Mouse (Mus musculus) spleen, adult 2 months (tissue): Measurements from ENCODE around the gene Lgmn. TPM values are rescaled to one million over a fixed set of nuclear protein-coding genes. Genes with fewer than 3 reads are reported as not detected.

Source experiments
- DNase-seq, 2 experiments: peaks; one replicate each; pipeline versions ENCODE4 v3.0.0 to v3.0.0-alpha.2; 2012 to 2021; ENCODE audit warnings: low spot score in 2 of 2, low read depth in 1 of 2
- H3K27ac ChIP-seq: fragments of 200-500 bp; 2 replicates; pipeline ENCODE4 v1.5.1; 2012; ENCODE audit warnings: low read length, inconsistent platforms; ENCODE audit not compliant: insufficient read depth
- H3K27me3 ChIP-seq: fragments of 200-500 bp; 2 replicates; pipeline ENCODE4 v1.6.1; 2012; ENCODE audit warnings: mild to moderate bottlenecking, moderate library complexity, low read length, inconsistent platforms; ENCODE audit not compliant: control insufficient read depth, insufficient read depth
- H3K36me3 ChIP-seq: fragments of 200-500 bp; 2 replicates; pipeline ENCODE4 v1.6.1; 2012; ENCODE audit warnings: mild to moderate bottlenecking, low read length, inconsistent platforms; ENCODE audit not compliant: control insufficient read depth, insufficient read depth
- H3K4me1 ChIP-seq: fragments of 200-500 bp; 2 replicates; pipeline ENCODE4 v1.6.1; 2011; ENCODE audit warnings: inconsistent platforms; ENCODE audit not compliant: control insufficient read depth, insufficient read depth, insufficient read length
- H3K4me3 ChIP-seq: fragments of 200-500 bp; 2 replicates; pipeline ENCODE4 v1.5.1; 2011; ENCODE audit warnings: mild to moderate bottlenecking, inconsistent platforms; ENCODE audit not compliant: insufficient read depth, insufficient read length; ENCODE audit errors: extremely low read depth
- CTCF ChIP-seq: fragments of 200-500 bp; IDR thresholded peaks from 2 replicates; pipeline ENCODE4 v1.5.1; 2011; ENCODE audit warnings: mild to moderate bottlenecking, inconsistent platforms; ENCODE audit not compliant: insufficient read depth, insufficient read length, insufficient replicate concordance; ENCODE audit errors: extremely low read depth
- POLR2A ChIP-seq: fragments of 200-500 bp; IDR thresholded peaks from 2 replicates; pipeline ENCODE4 v1.6.1; 2011; ENCODE audit warnings: low read depth, low read length, inconsistent platforms
- WGBS: fragments of 180-500 bp; shearing (Covaris S2); methylation state at CpG from one replicate; pipeline ENCODE4 v1.1.7; 2018; 5-methylcytosine and 5-hydroxymethylcytosine counted together
- polyA plus RNA-seq: library from polyadenylated mRNA; depleted of rRNA; stranded (reverse); fragments of >200 nt; gene quantifications from 2 replicates; pipeline ENCODE4 v1.2.3, GENCODE M21; 2012

The Lgmn gene
- polyA plus RNA-seq, 1 experiment: 111 TPM

DNA sequence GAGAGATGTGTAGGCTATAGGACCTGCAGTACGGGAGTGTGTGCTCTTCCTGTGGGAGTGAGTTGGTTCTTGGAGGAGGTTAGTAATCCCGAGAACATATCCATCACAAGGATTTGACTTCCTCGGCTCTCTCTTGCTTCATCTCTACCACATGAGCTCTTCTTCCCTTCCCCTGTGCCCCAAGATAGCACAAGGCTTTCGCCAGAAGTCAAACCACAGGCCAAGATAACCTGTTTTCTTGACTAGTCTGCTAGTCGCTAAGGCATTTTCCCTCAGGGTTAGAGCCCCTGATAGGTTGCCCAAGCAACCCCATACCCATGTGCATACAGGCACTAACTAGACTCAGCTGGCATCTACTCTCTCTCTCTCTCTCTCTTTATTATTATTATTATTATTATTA lies 4.1 kb upstream of the Lgmn start:
- Histone ChIP-seq H3K36me3 (no peaks in the 10 kb centered on the region), H3K4me1 (peaks cover 10% of the 10 kb centered on the region; the same call in 1 of the 2 replicates), H3K27me3 (no peaks in the 10 kb centered on the region), H3K27ac (no peak overlapping the region), H3K4me3 (no peak overlapping the region)
- 69% methylated on average over 5 of the region's 5 CpGs for WGBS
- TF ChIP-seq CTCF (no peak), POLR2A (no peak)
- no peak for DNase-seq

DNA sequence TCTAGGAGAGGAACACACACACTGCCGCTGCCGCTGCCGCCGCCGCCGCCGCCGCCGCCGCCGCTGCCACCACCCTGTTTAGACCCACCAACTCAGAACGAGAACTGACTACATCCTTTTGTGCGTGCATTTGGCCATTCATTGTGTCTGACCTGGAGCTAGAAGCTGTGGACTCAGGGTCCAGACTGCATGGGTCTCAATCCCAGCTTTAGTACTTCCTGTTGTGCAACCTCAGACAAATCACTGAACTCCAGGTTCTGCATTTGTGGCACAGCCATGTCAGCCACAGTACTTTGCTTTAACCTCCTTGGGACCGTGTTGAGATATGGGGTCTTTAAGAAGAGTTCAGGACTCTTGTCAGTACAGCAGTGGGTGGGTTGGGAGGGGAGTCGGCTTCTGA lies 3.0 kb upstream of the Lgmn start:
- TF ChIP-seq CTCF: no peak
- no peak for TF ChIP-seq POLR2A
- H3K4me1 ChIP-seq: peaks cover 9% of the 10 kb centered on the region; the same call in 1 of the 2 replicates
- no peaks in the 10 kb centered on the region for H3K36me3 ChIP-seq
- DNase-seq: no peak
- H3K27ac ChIP-seq: no peak overlapping the region
- WGBS: 87% methylated on average over 15 of the region's 15 CpGs
- H3K27me3 ChIP-seq: no peaks in the 10 kb centered on the region
- no peak overlapping the region for H3K4me3 ChIP-seq

DNA sequence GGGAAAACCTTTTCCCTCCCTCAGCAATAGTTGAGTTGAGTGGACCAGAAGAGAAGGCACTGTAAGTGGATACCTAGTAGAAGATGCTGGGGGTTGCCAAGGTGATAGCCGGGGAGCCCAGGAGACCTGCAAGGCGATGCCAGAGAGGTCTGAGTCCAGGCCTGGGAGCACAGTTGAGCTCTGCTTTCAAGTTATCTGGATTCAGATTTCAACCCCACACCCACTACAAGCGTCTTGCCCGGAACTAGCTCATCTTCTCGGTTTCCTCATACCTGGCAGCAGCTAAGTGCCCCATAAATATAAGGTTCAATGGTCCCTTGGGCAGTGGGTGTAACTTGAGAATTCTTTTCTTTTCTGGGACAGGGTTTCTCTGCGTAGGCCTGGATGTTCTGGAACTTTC lies 1.5 kb upstream of the Lgmn start:
- TF ChIP-seq POLR2A (no peak), CTCF (no peak)
- WGBS: 96% methylated on average over 6 of the region's 6 CpGs
- no peak overlapping the region for H3K4me3 ChIP-seq
- no peak overlapping the region for H3K27ac ChIP-seq
- no peak for DNase-seq
- H3K36me3 ChIP-seq: no peaks in the 10 kb centered on the region
- peaks cover 11% of the 10 kb centered on the region; the same call in 1 of the 2 replicates for H3K4me1 ChIP-seq
- no peaks in the 10 kb centered on the region for H3K27me3 ChIP-seq

DNA sequence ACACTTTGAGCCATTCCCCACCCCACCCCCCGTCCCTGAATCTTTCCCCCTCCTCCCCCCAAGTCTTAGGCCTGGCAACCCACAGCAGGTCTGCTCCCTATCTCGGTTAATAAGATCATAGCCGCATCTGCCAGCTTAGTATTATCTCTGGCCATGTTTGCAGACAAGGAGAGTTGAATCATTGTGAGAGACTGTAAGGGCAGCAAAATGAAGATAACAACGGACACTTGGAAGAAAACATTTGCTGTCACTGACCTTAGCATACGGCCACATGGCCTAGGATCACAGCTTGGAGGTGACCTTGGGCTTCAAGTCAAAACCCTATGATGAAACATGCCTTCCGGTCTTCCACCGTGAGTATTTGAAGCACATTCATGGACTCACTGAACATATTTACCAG lies 938 bp upstream of the Lgmn start:
- Histone ChIP-seq H3K27ac (no peak overlapping the region), H3K4me1 (peaks cover 11% of the 10 kb centered on the region; the same call in 1 of the 2 replicates), H3K27me3 (no peaks in the 10 kb centered on the region), H3K36me3 (no peaks in the 10 kb centered on the region), H3K4me3 (no peak overlapping the region)
- no peak for TF ChIP-seq CTCF
- TF ChIP-seq POLR2A: no peak
- WGBS: 80% methylated on average over 7 of the region's 7 CpGs
- DNase-seq: no peak

DNA sequence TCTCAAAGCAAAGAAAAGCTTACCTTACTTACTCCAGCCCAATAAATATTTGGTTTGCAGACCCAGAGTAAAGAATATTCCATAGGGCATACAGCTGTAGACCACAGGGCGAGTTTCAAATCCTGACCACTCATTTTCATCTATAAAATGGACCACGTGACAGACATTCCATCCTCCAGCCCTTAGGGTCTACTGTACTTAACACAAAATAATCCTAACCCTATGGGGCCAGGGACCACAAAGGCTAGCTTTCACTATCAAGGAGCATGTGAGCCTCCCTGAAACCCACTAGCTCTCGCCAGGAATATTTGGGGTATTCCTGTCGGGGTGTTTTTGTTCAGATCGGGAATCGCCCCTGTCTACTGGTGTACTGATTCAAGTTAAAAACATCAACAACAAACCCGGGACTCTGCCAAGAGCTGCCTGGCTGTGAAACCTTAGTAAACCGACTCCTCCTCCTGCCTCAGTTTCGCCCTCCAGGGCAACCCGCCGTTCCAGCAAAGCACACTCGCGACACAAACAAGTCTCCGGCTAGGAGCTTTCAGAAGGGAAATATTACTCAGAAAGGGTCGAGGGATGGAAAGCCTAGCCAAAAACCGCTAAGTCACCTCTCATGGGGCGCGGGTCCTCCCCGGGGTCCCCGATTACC lies 506 bp downstream of the Lgmn start:
- peaks cover 9% of the 10 kb centered on the region; the same call in 1 of the 2 replicates for H3K4me1 ChIP-seq
- H3K4me3 ChIP-seq: peak overlapping the region; percentile 73
- 4% methylated on average over 20 of the region's 20 CpGs for WGBS
- H3K36me3 ChIP-seq: no peaks in the 10 kb centered on the region
- peak overlapping the region; percentile 53 for H3K27ac ChIP-seq
- no peak for DNase-seq
- H3K27me3 ChIP-seq: no peaks in the 10 kb centered on the region
- no peak for TF ChIP-seq POLR2A
- TF ChIP-seq CTCF: no peak

DNA sequence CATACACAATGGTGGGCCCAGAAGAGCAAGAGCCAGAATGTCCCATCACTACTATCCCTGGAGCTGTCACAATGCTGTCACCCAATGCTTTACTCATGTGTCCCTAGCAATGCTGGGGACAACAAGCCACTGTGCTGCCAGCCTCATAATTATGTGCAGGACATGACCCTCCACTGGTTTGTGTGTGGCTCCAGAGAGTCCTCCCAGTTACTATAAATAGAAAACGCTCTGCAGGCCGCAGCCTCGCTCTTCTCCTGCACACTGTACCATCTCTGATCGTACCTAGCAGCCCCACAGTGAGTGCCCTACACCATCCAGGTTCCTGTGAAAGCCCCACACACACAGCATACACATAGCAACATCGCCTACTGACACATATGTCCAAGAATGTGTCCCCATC lies 1.7 kb downstream of the Lgmn start:
- Histone ChIP-seq H3K4me1 (peaks cover 9% of the 10 kb centered on the region; the same call in 1 of the 2 replicates), H3K36me3 (0 out of 2 replicates have a peak, but pooled peaks cover 2% of the 10 kb centered on the region), H3K4me3 (peak overlapping the region; percentile 12; the same call in 1 of the 2 replicates), H3K27ac (0 out of 2 replicates have a peak overlapping the region, but pooled peaks have one; percentile 7), H3K27me3 (no peaks in the 10 kb centered on the region)
- 72% methylated on average over 5 of the region's 5 CpGs for WGBS
- DNase-seq: no peak
- no peak for TF ChIP-seq POLR2A
- no peak for TF ChIP-seq CTCF

DNA sequence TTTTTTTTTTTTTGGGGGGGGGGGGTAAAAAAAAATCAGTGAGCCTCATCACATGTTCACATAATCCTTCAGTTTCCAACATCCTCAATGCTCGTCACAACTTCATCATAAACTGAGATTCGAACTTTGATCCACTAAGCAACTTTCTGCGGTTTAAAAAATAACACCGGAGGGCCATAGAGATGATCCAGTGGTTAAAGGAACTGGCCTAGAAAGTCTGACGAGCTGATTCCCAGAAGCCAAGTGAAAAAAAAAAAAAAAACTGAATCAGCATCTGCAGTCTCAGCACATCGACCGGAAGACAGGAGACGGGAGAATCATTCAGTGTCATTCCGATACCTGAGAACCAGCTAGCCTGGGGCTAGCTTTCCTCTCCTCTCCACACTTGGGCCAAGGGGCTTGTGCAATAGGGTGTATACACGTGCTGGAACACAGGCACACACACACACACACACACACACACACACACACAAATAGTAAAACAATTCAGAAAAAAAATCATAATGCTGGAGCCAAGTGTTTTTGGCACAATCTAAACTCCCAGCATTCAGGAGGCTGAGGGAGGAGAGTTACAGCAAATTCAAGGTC lies 2.6 kb downstream of the Lgmn start:
- WGBS: 85% methylated on average over 10 of the region's 10 CpGs
- H3K4me3 ChIP-seq: no peak overlapping the region

More for the DNA sequence above, 2.6 kb downstream of the Lgmn start:
- Histone ChIP-seq H3K27me3 (no peaks in the 10 kb centered on the region), H3K4me1 (peaks cover 9% of the 10 kb centered on the region; the same call in 1 of the 2 replicates), H3K27ac (no peak overlapping the region; the same call in 1 of the 2 replicates), H3K36me3 (0 out of 2 replicates have a peak, but pooled peaks cover 2% of the 10 kb centered on the region)
- no peak for DNase-seq
- TF ChIP-seq POLR2A (no peak), CTCF (no peak)
